Mouse (Mus musculus): ENCODE data around the gene Sh3rf3.

DNA sequence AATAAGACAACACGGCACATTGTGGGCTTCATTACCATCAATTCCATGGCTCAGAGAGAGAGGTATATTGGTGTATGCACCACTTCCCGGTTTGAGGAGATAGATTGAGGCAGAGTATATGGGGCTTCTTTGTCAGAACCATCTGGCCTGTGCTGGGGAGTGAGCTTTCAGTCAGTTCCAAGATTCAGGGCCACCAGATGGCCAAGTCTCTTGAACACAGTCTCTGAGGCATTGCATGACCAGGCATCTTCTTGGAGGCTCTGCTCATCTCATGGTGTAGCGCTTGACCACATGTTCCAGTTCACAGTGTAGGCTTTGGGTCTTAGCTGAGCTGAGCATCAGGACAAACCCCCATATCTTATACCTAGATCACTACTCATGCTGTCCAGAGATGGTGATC lies 28.8 kb downstream of the Sh3rf3 start:
- TF ChIP-seq CTCF (IDR thresholded peaks at IDR 0.05; ENCODE audit: low read depth) (no peak), EP300 (IDR thresholded peaks at IDR 0.05; ENCODE audit: low read depth) (no peak)

Data from liver, embryonic 14.5 days (tissue).